Mouse (Mus musculus) heart, embryonic 11.5 days (tissue): ENCODE results near the gene Ezr. TPM values are rescaled to one million over a fixed set of nuclear protein-coding genes. Genes with fewer than 3 reads are reported as not detected.

Source experiments
- ATAC-seq: fragments of 200-750 bp; cut with Nextera tagmentation; replicated peaks from 2 replicates; pipeline ENCODE4 v1.8.0; 2017; ENCODE audit warnings: moderate library complexity; ENCODE audit not compliant: insufficient number of reproducible peaks, low FRiP score, low TSS enrichment
- H3K27ac ChIP-seq: fragments of 300-500 bp; sonication (generic); 2 replicates; pipeline ENCODE4 v1.5.1; 2014; ENCODE audit warnings: mild to moderate bottlenecking, low read depth, low read length
- H3K27me3 ChIP-seq: fragments of 300-500 bp; sonication (generic); 2 replicates; pipeline ENCODE4 v1.6.1; 2014; ENCODE audit warnings: mild to moderate bottlenecking, low read length, mixed read lengths; ENCODE audit not compliant: control insufficient read depth, insufficient read depth
- H3K36me3 ChIP-seq: fragments of 300-500 bp; sonication (generic); 2 replicates; pipeline ENCODE4 v1.6.1; 2014; ENCODE audit warnings: mild to moderate bottlenecking, low read length, moderate library complexity, mixed read lengths; ENCODE audit not compliant: control insufficient read depth, insufficient read depth
- H3K4me1 ChIP-seq: fragments of 300-500 bp; sonication (generic); 2 replicates; pipeline ENCODE4 v1.6.1; 2014; ENCODE audit warnings: low read length; ENCODE audit not compliant: control insufficient read depth, insufficient read depth
- H3K4me2 ChIP-seq: fragments of 300-500 bp; sonication (generic); 2 replicates; pipeline ENCODE4 v1.6.1; 2014; ENCODE audit warnings: mild to moderate bottlenecking, moderate library complexity
- H3K4me3 ChIP-seq: fragments of 300-500 bp; sonication (generic); 2 replicates; pipeline ENCODE4 v1.5.1; 2014; ENCODE audit warnings: low read depth, low read length
- H3K9ac ChIP-seq: fragments of 300-500 bp; sonication (generic); 2 replicates; pipeline ENCODE4 v1.6.1; 2014; ENCODE audit warnings: mild to moderate bottlenecking, low read depth, low read length, moderate library complexity
- H3K9me3 ChIP-seq: fragments of 300-500 bp; sonication (generic); replicated peaks from 2 replicates; pipeline ENCODE4 v1.6.1; 2016; ENCODE audit warnings: low read length; ENCODE audit not compliant: control insufficient read depth
- WGBS: fragments of 180-500 bp; shearing (Covaris S2); extraction: QIAGEN DNeasy Blood & Tissue Kit; methylation state at CpG from one replicate; pipeline ENCODE4 v1.1.7; 2014; ENCODE audit not compliant: insufficient replicate concordance; 5-methylcytosine and 5-hydroxymethylcytosine counted together
- polyA plus RNA-seq: library from polyadenylated mRNA; unstranded; fragments of >200 nt; fragmentation: Nextera tagmentation; extraction: Ambion mirVana; gene quantifications from 2 replicates; pipeline ENCODE4 v1.2.1, GENCODE M21; 2014

The Ezr gene
- polyA plus RNA-seq, 1 experiment from 2014 or later: 89.2 TPM

DNA sequence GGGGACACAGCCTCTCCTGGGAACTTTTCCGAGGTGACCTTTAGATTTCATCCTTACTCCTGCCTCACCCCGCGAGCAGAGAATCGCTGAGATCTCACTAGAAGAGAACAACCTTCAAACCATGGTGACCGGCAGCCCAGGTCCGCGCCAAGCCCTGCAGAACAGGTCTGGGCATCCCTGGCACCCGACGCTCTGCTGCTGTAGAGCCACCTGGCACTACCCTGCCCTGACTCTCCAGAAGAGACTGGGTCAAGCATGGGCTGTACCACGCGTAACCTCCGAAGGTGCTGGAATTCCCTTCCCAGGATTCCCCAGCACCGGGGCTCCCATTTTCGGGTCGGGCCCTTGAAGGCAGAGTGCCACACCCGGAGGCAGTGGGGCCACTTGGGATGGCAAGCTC, 24.7 kb downstream of the Ezr start:
- Histone ChIP-seq H3K9ac (no peak overlapping the region), H3K4me2 (no peak overlapping the region), H3K4me3 (no peak overlapping the region), H3K27ac (no peak overlapping the region), H3K9me3 (no peaks in the 10 kb centered on the region), H3K4me1 (peaks cover 9% of the 10 kb centered on the region), H3K36me3 (no peaks in the 10 kb centered on the region), H3K27me3 (no peaks in the 10 kb centered on the region)
- 94% methylated on average over 16 of the region's 16 CpGs for WGBS
- ATAC-seq: no peak

DNA sequence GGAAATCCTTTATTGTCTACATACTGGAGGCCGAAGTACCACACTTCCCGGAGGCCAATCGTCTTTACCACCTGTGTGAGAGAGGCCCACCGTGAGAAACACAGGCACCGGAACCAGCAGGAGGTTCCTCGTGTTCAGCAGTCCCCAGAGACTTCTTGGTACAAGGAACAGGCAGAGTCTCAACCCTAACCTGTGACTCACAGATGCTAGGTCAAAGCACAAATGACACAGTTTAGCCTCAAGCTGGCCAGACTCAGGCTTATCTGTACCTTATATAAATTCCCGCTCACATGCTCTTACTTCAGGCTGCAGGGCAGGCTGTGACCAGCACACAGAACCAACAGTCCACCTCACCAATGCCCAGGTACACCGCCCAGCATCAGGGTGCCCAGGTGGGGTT, 26.7 kb downstream of the Ezr start:
- Histone ChIP-seq H3K4me2 (no peak overlapping the region), H3K36me3 (no peaks in the 10 kb centered on the region), H3K4me1 (peaks cover 14% of the 10 kb centered on the region; the same call in 1 of the 2 replicates), H3K27me3 (no peaks in the 10 kb centered on the region), H3K9me3 (no peaks in the 10 kb centered on the region), H3K27ac (no peak overlapping the region), H3K9ac (no peak overlapping the region), H3K4me3 (no peak overlapping the region)
- 89% methylated on average over 8 of the region's 8 CpGs for WGBS
- ATAC-seq: no peak

DNA sequence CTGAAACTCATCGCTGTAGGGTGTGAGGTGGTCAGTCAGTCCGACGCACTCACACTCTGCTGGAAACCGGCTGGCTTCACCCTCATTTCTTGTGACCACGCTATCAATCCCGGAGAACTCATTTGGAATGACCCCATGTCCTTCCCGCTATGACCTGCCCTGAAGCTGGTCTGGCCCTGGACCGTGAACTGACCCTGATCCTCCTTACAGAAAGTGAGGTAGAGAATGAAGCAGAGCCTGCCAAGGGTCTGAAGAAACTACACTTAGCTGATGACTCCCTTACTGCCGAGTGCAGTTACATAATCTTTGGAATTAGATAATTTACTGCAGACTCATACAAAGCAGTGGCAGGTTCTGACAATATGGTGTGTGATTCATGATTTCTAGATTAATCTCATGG, 27.4 kb downstream of the Ezr start:
- no peak for ATAC-seq
- H3K27ac ChIP-seq: no peak overlapping the region
- peaks cover 13% of the 10 kb centered on the region; the same call in 1 of the 2 replicates for H3K4me1 ChIP-seq
- no peak overlapping the region for H3K4me2 ChIP-seq
- no peak overlapping the region for H3K9ac ChIP-seq
- H3K36me3 ChIP-seq: no peaks in the 10 kb centered on the region
- WGBS: 77% methylated on average over 9 of the region's 9 CpGs
- no peaks in the 10 kb centered on the region for H3K27me3 ChIP-seq
- no peak overlapping the region for H3K4me3 ChIP-seq
- H3K9me3 ChIP-seq: no peaks in the 10 kb centered on the region

DNA sequence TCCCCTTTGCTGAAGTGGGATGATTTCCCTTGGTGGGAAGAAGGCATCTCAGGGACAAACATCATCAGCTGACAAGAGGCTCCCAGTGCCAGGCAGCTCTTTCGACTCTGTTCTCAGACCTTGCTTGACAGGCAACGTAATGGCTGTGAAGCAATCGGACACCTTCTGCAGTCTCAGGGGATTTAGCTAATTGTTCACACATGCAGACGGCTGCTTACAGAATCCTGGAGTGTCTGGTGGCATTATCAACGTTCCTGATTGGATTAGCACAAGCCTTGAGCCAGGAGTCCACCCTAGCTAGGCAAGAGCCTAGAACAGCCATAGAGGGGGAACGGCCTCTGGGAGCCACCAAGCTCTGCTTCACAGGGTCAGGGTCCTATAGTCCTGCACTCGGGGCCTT, 30.2 kb downstream of the Ezr start:
- no peak overlapping the region for H3K9ac ChIP-seq
- WGBS: 30% methylated on average over 7 of the region's 7 CpGs

DNA sequence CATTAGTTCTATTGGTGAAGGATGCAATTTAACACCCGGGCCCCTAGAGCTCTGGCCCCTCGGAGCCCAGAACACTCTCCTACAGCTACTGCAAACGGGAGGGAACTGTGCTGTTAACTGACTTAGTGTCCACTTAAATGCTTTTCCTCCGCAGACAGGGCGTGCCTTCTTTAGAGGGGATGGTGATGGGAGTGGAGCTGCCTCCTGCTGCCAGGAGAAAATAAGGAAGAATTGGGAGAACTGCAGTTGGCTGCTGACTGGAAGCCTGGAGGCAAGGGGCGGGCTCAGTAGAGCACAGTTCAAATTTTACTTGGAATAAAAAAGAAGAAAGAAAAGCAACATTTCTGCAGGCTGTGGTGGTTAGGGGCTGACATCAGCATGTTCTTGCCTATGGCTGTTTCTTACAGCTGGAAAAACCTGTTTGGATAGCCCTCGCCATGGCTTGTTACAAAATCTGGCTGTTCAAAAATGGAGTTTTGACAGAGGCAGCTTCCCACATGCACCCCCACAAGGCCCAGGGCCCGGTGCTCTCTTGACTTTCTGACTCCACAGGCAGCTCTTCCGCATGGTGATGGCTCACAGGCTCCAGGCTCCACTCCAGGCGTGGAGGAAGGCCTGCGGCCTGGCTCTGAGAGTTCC, 31.2 kb downstream of the Ezr start:
- Histone ChIP-seq H3K9me3 (no peaks in the 10 kb centered on the region), H3K9ac (no peak overlapping the region), H3K4me1 (peaks cover 36% of the 10 kb centered on the region), H3K27ac (peak overlapping the region; percentile 36; the same call in 1 of the 2 replicates), H3K27me3 (no peaks in the 10 kb centered on the region), H3K4me3 (no peak overlapping the region), H3K4me2 (no peak overlapping the region), H3K36me3 (peaks cover 4% of the 10 kb centered on the region; the same call in 1 of the 2 replicates)
- no peak for ATAC-seq
- WGBS: 60% methylated on average over 11 of the region's 11 CpGs

More for the DNA sequence above, 30.2 kb downstream of the Ezr start:
- Histone ChIP-seq H3K36me3 (no peaks in the 10 kb centered on the region), H3K9me3 (no peaks in the 10 kb centered on the region), H3K4me3 (no peak overlapping the region), H3K4me2 (no peak overlapping the region), H3K27ac (peak overlapping the region; percentile 36; the same call in 1 of the 2 replicates), H3K27me3 (no peaks in the 10 kb centered on the region), H3K4me1 (peaks cover 27% of the 10 kb centered on the region)
- no peak for ATAC-seq

DNA sequence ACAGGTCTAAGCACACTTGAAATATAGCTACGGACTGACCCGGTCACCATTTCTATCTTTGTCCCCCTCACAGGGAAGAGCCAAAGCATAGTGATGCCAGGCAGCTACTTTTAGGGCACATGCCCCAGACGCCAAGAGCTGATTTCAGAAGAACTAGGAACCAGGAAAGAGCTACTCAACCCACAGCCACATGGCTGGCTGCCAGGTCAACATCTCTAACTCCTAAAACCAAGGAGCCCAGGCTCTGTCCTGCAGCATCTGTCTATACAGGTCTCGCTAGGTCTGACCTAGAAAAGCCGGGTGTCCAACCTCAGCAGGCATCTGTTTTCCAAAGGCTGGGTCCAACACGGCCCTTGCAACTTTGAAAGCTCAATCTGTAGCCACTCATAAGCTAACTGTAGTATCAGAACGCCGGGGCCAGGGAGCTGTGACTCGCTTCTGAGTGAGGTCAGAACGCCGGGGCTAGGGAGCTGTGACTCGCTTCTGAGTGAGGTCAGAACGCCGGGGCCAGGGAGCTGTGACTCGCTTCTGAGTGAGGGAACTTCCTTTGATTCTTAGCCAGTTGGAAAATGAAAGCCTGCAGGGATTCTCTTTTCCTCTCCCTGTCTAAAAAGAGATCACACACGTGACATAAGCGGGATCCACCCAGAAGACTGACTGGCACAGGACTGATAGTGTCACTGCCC, 33.7 kb downstream of the Ezr start:
- peaks cover 40% of the 10 kb centered on the region for H3K4me1 ChIP-seq
- no peaks in the 10 kb centered on the region for H3K9me3 ChIP-seq
- no peak overlapping the region for H3K4me2 ChIP-seq
- peaks cover 10% of the 10 kb centered on the region; the same call in 1 of the 2 replicates for H3K36me3 ChIP-seq
- no peak for ATAC-seq
- H3K9ac ChIP-seq: 0 out of 2 replicates have a peak overlapping the region, but pooled peaks have one; percentile 11
- no peaks in the 10 kb centered on the region for H3K27me3 ChIP-seq
- no peak overlapping the region for H3K4me3 ChIP-seq
- WGBS: 56% methylated on average over 17 of the region's 17 CpGs
- H3K27ac ChIP-seq: peak overlapping the region; percentile 83

DNA sequence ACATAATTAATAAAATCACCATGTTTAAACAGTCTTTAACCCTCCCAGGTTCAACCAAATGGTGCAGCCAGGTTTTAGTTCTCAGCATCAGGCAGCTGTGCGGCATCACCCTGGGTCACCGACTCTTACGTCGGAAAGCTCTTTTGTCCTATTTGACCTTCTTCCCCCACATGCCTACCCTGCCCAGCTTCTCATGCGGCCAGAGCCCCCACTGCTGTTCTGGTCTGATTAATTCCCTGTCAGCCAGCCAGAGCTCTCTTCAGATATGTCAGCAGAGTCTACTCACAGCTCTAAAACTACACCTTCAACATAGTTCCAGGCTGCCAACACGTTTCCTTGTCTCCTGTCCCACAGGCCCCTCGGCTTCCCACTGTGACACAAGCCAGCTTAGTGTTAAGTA, 35.1 kb downstream of the Ezr start:
- H3K9ac ChIP-seq: peak overlapping the region; percentile 47; the same call in 1 of the 2 replicates
- peak overlapping the region; percentile 83 for H3K27ac ChIP-seq
- ATAC-seq: peak; percentile 33; the same call in 1 of the 2 replicates
- 43% methylated on average over 7 of the region's 7 CpGs for WGBS
- H3K36me3 ChIP-seq: peaks cover 10% of the 10 kb centered on the region; the same call in 1 of the 2 replicates
- no peaks in the 10 kb centered on the region for H3K27me3 ChIP-seq
- H3K9me3 ChIP-seq: no peaks in the 10 kb centered on the region
- peaks cover 54% of the 10 kb centered on the region for H3K4me1 ChIP-seq
- H3K4me2 ChIP-seq: peak overlapping the region; percentile 9
- no peak overlapping the region for H3K4me3 ChIP-seq

DNA sequence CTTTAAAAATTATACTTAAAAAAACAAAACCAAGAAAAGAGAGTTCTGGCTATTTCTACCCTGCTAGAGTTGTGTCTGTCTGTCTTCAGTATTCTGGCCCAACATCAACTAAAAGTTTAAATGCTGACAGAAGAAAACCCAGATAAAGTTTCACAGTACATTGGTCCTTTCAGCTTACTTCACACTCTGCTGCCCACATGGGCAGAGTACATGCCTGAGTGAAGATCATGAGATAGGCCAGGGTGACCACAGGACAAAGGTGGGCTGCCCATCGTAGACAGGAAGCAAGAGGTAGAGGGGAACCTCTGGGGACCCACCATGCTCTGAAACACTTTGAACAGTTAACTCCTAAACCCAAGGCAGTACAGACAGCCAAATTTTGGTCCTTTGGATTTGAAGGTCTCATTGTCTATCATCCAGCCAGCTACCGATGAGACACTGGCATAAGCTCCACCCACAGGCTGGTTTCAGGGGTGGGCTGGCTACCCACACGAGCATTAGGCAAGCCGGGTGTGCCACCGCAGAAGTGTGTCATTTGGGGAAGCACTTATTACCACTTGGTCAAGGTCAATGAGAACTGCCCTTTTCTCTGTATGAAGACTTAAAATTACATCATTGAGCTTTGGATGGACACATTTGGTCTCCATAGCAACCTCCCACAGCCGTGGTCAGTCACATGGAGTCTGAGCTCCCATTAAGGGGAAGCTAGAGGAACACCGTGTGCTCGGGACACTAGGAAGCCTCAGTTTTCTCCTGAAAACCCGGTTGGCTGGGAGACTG, 35.9 kb downstream of the Ezr start:
- Histone ChIP-seq H3K27ac (peak overlapping the region; percentile 83), H3K9ac (no peak overlapping the region), H3K4me3 (no peak overlapping the region), H3K36me3 (peaks cover 10% of the 10 kb centered on the region; the same call in 1 of the 2 replicates), H3K4me1 (peaks cover 57% of the 10 kb centered on the region), H3K4me2 (no peak overlapping the region), H3K27me3 (no peaks in the 10 kb centered on the region), H3K9me3 (no peaks in the 10 kb centered on the region)
- WGBS: 74% methylated on average over 9 of the region's 9 CpGs
- no peak for ATAC-seq
